Mouse (Mus musculus) MN1 (cell line): ENCODE measurements at regions not wholly inside any gene's neighbourhood (a gene's known extent, or its start where the extent isn't known, plus 50 kb on each side); places are given as distances from the start of the nearest gene placed in this dataset.

Source experiments
- DNase-seq: peaks from one replicate; pipeline ENCODE4 v3.0.0-alpha.2; 2016; ENCODE audit warnings: low spot score

- DNase-seq, result no peak
Measured at GRCm38 (mm10) chr12:70589315-70589742, 136.4 kb downstream of the Tmx1 start.

- DNase-seq, result no peak
Measured at GRCm38 (mm10) chr12:70590456-70591050, 137.7 kb downstream of the Tmx1 start.

- no peak for DNase-seq
Measured at GRCm38 (mm10) chr12:70592821-70593220, 139.9 kb downstream of the Tmx1 start.

- no peak for DNase-seq
Measured at GRCm38 (mm10) chr12:70598211-70598701, 145.4 kb downstream of the Tmx1 start.

- no peak for DNase-seq
Measured at GRCm38 (mm10) chr12:70599731-70600130, 146.8 kb downstream of the Tmx1 start.

GRCm38 (mm10) chr12:70603869-70604268 is 151.0 kb downstream of the Tmx1 start:
- no peak for DNase-seq

- no peak for DNase-seq
Measured at GRCm38 (mm10) chr12:70608672-70609071, 155.8 kb downstream of the Tmx1 start.

- DNase-seq, result no peak
Measured at GRCm38 (mm10) chr12:70609116-70609871, 156.4 kb downstream of the Tmx1 start.

- no peak for DNase-seq
Measured at GRCm38 (mm10) chr12:70611891-70612290, 159.0 kb downstream of the Tmx1 start.

GRCm38 (mm10) chr12:70613244-70613643 is 160.3 kb downstream of the Tmx1 start:
- DNase-seq, result peak; percentile 42

GRCm38 (mm10) chr12:70614101-70614500 is 161.2 kb downstream of the Tmx1 start:
- no peak for DNase-seq

- DNase-seq, result no peak
Measured at GRCm38 (mm10) chr12:70614686-70615085, 161.8 kb downstream of the Tmx1 start.

GRCm38 (mm10) chr12:70615123-70615522 is 162.2 kb downstream of the Tmx1 start:
- DNase-seq, result no peak

GRCm38 (mm10) chr12:70616049-70616448 is 163.2 kb downstream of the Tmx1 start:
- no peak for DNase-seq

GRCm38 (mm10) chr12:70616487-70616886 is 163.6 kb downstream of the Tmx1 start:
- DNase-seq, result no peak

GRCm38 (mm10) chr12:70617024-70617423 is 164.1 kb downstream of the Tmx1 start:
- DNase-seq, result no peak

- no peak for DNase-seq
Measured at GRCm38 (mm10) chr12:70617979-70618378, 165.1 kb downstream of the Tmx1 start.

GRCm38 (mm10) chr12:70619436-70619835 is 166.5 kb downstream of the Tmx1 start:
- DNase-seq, result no peak

- DNase-seq, result no peak
Measured at GRCm38 (mm10) chr12:70622019-70622418, 169.1 kb downstream of the Tmx1 start.

- peak; percentile 14 for DNase-seq
Measured at GRCm38 (mm10) chr12:70624298-70624980, 171.5 kb downstream of the Tmx1 start.

- no peak for DNase-seq
Measured at GRCm38 (mm10) chr12:70627638-70628037, 174.7 kb downstream of the Tmx1 start.

- DNase-seq, result no peak
Measured at GRCm38 (mm10) chr12:70628384-70629365, 175.8 kb downstream of the Tmx1 start.
